Mouse (Mus musculus): Measurements from ENCODE around the gene Dock4. TPM values are rescaled to one million over a fixed set of nuclear protein-coding genes. Genes with fewer than 3 reads are reported as not detected.

The Dock4 gene
- polyA plus RNA-seq, 1 experiment from 2014 or later, result 12.6 TPM

DNA sequence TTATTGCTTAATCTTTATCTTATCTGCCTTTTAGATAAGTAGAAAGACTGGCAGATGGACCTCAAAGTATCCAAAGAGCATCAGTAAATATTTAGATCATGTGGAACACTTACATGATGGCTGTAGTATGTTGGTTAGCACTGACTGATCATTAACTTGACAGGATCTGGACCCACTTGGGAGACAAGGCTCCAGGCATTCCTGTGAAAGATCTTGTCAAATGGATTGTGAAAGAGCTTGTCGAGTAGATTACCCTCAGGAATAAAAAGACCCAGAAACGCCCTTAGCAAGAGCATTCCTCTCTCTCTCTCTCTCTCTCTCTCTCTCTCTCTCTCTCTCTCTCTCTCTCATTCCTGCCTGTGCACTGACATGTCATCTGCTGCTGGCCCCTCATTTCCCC lies 367.7 kb downstream of the Dock4 start:
- ATAC-seq (ENCODE audit: low FRiP score) (no peak), DNase-seq (ENCODE audit: low spot score, missing footprints) (peak; percentile 51)
- WGBS, result 65% methylated on average over 2 of the region's 2 CpGs
- H3K27me3 ChIP-seq (ENCODE audit: control insufficient read depth, insufficient read depth, low read length), result no peaks in the 10 kb centered on the region
- no peak overlapping the region for H3K4me3 ChIP-seq (ENCODE audit: low read depth, low read length)
- H3K4me1 ChIP-seq (ENCODE audit: control insufficient read depth, insufficient read depth, low read length), result no peaks in the 10 kb centered on the region
- H3K36me3 ChIP-seq (ENCODE audit: control insufficient read depth, insufficient read depth, low read length), result no peaks in the 10 kb centered on the region
- no peak overlapping the region for H3K27ac ChIP-seq (ENCODE audit: low read depth, low read length)
- no peak overlapping the region for H3K9ac ChIP-seq (ENCODE audit: low read length)
- H3K9me3 ChIP-seq (ENCODE audit: control insufficient read depth, low read length), result no peaks in the 10 kb centered on the region
- no peak overlapping the region for H3K4me2 ChIP-seq

DNA sequence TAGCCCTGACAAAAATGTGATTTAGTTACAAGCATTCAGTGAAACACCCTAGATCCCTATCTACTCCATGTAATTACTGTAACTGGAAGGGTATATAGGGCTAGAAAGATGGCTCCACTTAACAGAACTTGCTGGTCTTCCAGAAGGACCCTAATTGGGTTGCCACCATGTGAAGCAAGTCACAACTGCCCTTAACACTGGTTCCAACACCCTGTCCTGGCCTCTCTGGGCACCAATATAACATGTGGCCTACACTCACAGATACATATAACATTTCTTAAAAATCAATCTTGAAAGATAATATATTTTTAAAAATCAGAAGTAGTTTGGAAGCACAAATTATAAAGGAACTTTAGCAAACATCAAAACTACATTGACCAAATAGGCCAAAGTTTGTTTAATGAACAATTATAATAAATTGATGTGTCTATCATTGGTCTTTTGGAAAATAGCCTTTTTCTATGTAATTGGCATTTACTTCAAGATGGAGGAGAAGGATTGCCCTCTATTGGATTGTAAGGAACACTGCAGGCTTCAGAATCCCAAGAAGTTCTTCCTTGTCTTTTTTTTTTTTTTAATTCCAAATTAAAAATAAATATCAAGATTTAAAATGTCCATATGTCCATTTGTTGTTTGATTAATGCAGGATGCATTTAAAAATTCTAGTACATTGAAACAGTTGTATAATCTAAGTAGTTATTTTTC lies 369.1 kb downstream of the Dock4 start:
- no peak overlapping the region for H3K27ac ChIP-seq (ENCODE audit: low read depth, low read length)
- H3K4me2 ChIP-seq, result no peak overlapping the region
- H3K9ac ChIP-seq (ENCODE audit: low read length), result no peak overlapping the region
- DNase-seq (ENCODE audit: low spot score, missing footprints) (peak; percentile 79), ATAC-seq (ENCODE audit: low FRiP score) (no peak)
- H3K27me3 ChIP-seq (ENCODE audit: control insufficient read depth, insufficient read depth, low read length), result no peaks in the 10 kb centered on the region
- H3K4me1 ChIP-seq (ENCODE audit: control insufficient read depth, insufficient read depth, low read length), result no peaks in the 10 kb centered on the region
- no peak overlapping the region for H3K4me3 ChIP-seq (ENCODE audit: low read depth, low read length)
- no peaks in the 10 kb centered on the region for H3K36me3 ChIP-seq (ENCODE audit: control insufficient read depth, insufficient read depth, low read length)
- H3K9me3 ChIP-seq (ENCODE audit: control insufficient read depth, low read length), result no peaks in the 10 kb centered on the region

DNA sequence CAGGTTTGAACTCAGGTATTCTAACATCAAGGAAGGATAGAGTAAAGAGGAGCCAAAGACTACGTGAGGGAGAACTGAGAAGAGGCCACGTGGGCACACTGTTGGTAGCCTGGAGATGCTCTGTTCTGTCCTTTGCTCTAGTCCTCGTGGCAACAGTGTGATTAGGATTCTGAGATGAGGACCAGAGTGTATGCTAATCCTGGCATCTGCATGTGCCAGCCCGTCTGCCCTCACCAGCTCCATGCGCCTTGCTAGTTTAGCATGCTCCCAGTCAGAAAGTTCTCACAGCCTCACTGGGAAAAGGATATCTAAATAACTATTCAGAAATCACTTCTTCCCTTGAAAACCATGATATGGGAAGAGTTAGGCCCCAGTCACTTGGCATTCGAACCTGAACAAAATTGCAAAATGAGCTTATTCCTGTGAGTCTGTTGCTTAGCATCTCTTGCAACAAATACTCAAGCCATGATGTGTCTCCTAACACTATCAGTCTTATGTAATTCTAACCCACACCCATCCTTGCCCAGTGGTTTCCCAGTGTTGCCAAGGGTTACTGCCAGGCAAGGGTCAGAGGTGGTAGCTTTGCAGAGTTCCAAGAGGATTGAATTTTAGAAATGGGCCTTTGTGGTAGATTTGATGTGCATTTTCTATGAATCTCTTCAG lies 372.4 kb downstream of the Dock4 start:
- no peaks in the 10 kb centered on the region for H3K9me3 ChIP-seq (ENCODE audit: control insufficient read depth, low read length)
- no peak overlapping the region for H3K27ac ChIP-seq (ENCODE audit: low read depth, low read length)
- no peak overlapping the region for H3K4me3 ChIP-seq (ENCODE audit: low read depth, low read length)
- H3K27me3 ChIP-seq (ENCODE audit: control insufficient read depth, insufficient read depth, low read length), result no peaks in the 10 kb centered on the region
- H3K36me3 ChIP-seq (ENCODE audit: control insufficient read depth, insufficient read depth, low read length), result no peaks in the 10 kb centered on the region
- no peaks in the 10 kb centered on the region for H3K4me1 ChIP-seq (ENCODE audit: control insufficient read depth, insufficient read depth, low read length)
- no peak overlapping the region for H3K4me2 ChIP-seq
- no peak for ATAC-seq (ENCODE audit: low FRiP score)
- no peak overlapping the region for H3K9ac ChIP-seq (ENCODE audit: low read length)
- WGBS, result 85% methylated on average over 6 of the region's 6 CpGs
- peak; percentile 2 for DNase-seq (ENCODE audit: low spot score, missing footprints)

DNA sequence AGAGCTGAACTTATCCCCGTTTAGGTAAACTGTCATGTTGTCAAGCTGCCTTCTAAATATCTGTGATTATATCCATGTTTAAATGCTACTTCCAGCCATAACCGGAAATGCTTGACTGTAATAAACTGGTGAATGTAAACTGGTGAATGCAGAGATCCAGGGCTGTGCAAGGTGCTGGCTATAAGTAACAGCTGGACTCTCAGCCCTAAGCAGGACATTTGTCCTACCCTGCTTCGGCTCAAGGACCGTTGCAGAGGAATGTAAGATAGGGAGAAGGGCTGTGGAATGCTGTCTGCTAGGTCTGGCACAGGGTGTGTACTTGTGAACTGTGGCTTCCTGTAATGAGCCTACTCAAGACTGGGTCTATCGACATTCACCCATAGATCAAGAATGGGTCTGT lies 377.9 kb downstream of the Dock4 start:
- WGBS, result 91% methylated on average over 5 of the region's 5 CpGs

DNA sequence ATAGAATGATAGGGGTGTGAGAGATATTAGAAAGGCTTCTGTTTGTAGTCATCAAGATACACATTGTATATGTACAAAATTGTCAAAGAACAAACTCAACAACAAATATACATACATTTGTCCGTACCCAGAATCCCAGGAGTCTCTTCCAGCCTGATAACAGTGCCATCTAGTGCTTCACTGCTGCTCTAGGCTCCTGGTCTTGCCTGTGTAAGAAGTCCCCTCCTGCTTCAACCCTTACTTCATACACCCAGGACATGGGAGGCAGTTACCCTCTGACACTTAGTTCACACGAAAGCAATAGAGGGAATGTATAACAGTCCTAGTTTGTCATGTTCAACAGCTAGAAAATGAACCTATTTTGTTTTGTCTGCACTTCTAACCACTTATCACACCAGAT lies 378.5 kb downstream of the Dock4 start:
- no peak overlapping the region for H3K9ac ChIP-seq (ENCODE audit: low read length)
- H3K9me3 ChIP-seq (ENCODE audit: control insufficient read depth, low read length), result no peaks in the 10 kb centered on the region
- no peaks in the 10 kb centered on the region for H3K36me3 ChIP-seq (ENCODE audit: control insufficient read depth, insufficient read depth, low read length)
- no peak overlapping the region for H3K4me2 ChIP-seq
- 74% methylated on average over 2 of the region's 2 CpGs for WGBS
- no peak overlapping the region for H3K4me3 ChIP-seq (ENCODE audit: low read depth, low read length)
- ATAC-seq (ENCODE audit: low FRiP score) (no peak), DNase-seq (ENCODE audit: low spot score, missing footprints) (no peak)
- no peaks in the 10 kb centered on the region for H3K4me1 ChIP-seq (ENCODE audit: control insufficient read depth, insufficient read depth, low read length)
- H3K27ac ChIP-seq (ENCODE audit: low read depth, low read length), result no peak overlapping the region
- no peaks in the 10 kb centered on the region for H3K27me3 ChIP-seq (ENCODE audit: control insufficient read depth, insufficient read depth, low read length)

More for the DNA sequence above, 377.9 kb downstream of the Dock4 start:
- no peaks in the 10 kb centered on the region for H3K36me3 ChIP-seq (ENCODE audit: control insufficient read depth, insufficient read depth, low read length)
- no peak overlapping the region for H3K9ac ChIP-seq (ENCODE audit: low read length)
- H3K27ac ChIP-seq (ENCODE audit: low read depth, low read length), result no peak overlapping the region
- no peak for ATAC-seq (ENCODE audit: low FRiP score)
- H3K4me3 ChIP-seq (ENCODE audit: low read depth, low read length), result no peak overlapping the region
- no peaks in the 10 kb centered on the region for H3K9me3 ChIP-seq (ENCODE audit: control insufficient read depth, low read length)
- H3K4me2 ChIP-seq, result no peak overlapping the region
- no peaks in the 10 kb centered on the region for H3K4me1 ChIP-seq (ENCODE audit: control insufficient read depth, insufficient read depth, low read length)
- no peaks in the 10 kb centered on the region for H3K27me3 ChIP-seq (ENCODE audit: control insufficient read depth, insufficient read depth, low read length)
- DNase-seq (ENCODE audit: low spot score, missing footprints), result no peak

DNA sequence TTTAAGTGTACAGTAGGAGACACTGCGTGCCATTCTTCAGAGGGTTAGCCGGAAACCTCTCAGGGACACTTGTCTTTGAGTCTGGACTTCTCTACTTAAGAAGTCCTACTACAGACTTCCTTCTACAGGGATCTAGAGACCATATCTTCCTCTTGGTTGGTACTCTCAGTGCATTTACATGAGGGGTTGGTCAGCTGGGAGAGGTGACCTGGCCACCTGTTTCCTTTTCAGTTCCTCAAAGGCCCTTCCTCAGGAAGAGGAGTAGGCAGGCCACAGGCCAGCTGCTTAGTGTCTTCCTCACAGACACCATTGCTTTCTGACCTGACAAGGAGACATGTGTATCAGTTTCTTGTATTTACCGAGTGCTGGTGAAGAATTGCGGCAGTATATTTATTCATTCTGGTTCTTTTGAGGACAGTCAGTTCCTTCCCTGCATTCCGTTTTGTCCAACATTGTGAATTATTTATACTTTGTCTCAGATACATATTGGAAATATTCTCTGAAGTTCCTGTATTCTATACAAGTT lies 380.2 kb downstream of the Dock4 start:
- no peak overlapping the region for H3K4me2 ChIP-seq
- no peak overlapping the region for H3K4me3 ChIP-seq (ENCODE audit: low read depth, low read length)
- no peak overlapping the region for H3K27ac ChIP-seq (ENCODE audit: low read depth, low read length)
- 91% methylated on average over 5 of the region's 5 CpGs for WGBS
- H3K9ac ChIP-seq (ENCODE audit: low read length), result no peak overlapping the region
- no peaks in the 10 kb centered on the region for H3K9me3 ChIP-seq (ENCODE audit: control insufficient read depth, low read length)
- ATAC-seq (ENCODE audit: low FRiP score) (no peak), DNase-seq (ENCODE audit: low spot score, missing footprints) (no peak)
- H3K4me1 ChIP-seq (ENCODE audit: control insufficient read depth, insufficient read depth, low read length), result no peaks in the 10 kb centered on the region
- H3K36me3 ChIP-seq (ENCODE audit: control insufficient read depth, insufficient read depth, low read length), result no peaks in the 10 kb centered on the region
- no peaks in the 10 kb centered on the region for H3K27me3 ChIP-seq (ENCODE audit: control insufficient read depth, insufficient read depth, low read length)

DNA sequence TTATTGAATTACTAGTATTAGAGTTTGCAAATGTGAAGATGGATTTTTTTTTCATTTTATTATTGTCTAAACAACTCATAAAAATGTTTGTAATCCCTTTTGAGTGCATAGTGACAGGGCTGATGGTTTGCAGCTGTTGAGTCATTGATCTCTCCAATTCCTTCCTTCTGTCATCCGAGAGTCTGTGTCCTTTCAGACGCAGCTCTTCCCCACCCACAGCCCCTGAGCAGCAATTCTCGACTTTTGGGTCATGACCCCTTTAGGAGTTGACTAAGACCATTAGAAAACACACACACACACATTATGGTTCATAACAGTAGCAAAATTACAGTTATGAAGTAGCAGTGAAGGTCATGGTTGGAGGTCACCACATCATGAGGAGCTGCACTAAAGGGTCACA lies 380.7 kb downstream of the Dock4 start:
- ATAC-seq (ENCODE audit: low FRiP score) (no peak), DNase-seq (ENCODE audit: low spot score, missing footprints) (peak; percentile 44)
- Histone ChIP-seq H3K4me1 (ENCODE audit: control insufficient read depth, insufficient read depth, low read length) (no peaks in the 10 kb centered on the region), H3K36me3 (ENCODE audit: control insufficient read depth, insufficient read depth, low read length) (no peaks in the 10 kb centered on the region), H3K27ac (ENCODE audit: low read depth, low read length) (no peak overlapping the region), H3K4me2 (no peak overlapping the region), H3K9ac (ENCODE audit: low read length) (no peak overlapping the region), H3K9me3 (ENCODE audit: control insufficient read depth, low read length) (no peaks in the 10 kb centered on the region), H3K4me3 (ENCODE audit: low read depth, low read length) (no peak overlapping the region), H3K27me3 (ENCODE audit: control insufficient read depth, insufficient read depth, low read length) (no peaks in the 10 kb centered on the region)
- WGBS, result 57% methylated on average over 3 of the region's 3 CpGs

DNA sequence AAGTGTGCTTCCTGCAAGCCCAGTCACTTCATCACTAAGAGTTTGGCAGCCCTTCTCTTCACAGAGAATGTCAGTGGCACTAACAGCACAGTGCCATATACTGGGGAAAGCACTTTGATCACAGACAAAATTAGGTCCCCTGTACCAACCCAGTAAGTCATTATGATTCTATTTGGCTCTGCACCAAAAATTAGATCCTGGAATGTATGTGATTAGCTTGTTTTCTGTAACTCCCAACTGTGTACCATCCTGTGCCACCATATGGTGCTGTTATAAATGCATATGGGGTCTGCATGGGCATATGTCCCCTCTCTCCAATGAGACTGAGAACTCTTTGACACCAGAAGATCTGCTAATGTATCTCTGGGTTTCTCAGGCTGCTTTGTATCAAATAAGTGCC lies 382.3 kb downstream of the Dock4 start:
- Histone ChIP-seq H3K4me2 (no peak overlapping the region), H3K27me3 (ENCODE audit: control insufficient read depth, insufficient read depth, low read length) (no peaks in the 10 kb centered on the region), H3K27ac (ENCODE audit: low read depth, low read length) (no peak overlapping the region), H3K9me3 (ENCODE audit: control insufficient read depth, low read length) (no peaks in the 10 kb centered on the region), H3K4me1 (ENCODE audit: control insufficient read depth, insufficient read depth, low read length) (no peaks in the 10 kb centered on the region), H3K36me3 (ENCODE audit: control insufficient read depth, insufficient read depth, low read length) (no peaks in the 10 kb centered on the region), H3K9ac (ENCODE audit: low read length) (no peak overlapping the region), H3K4me3 (ENCODE audit: low read depth, low read length) (no peak overlapping the region)
- DNase-seq (ENCODE audit: low spot score, missing footprints), result peak; percentile 14
- no peak for ATAC-seq (ENCODE audit: low FRiP score)

DNA sequence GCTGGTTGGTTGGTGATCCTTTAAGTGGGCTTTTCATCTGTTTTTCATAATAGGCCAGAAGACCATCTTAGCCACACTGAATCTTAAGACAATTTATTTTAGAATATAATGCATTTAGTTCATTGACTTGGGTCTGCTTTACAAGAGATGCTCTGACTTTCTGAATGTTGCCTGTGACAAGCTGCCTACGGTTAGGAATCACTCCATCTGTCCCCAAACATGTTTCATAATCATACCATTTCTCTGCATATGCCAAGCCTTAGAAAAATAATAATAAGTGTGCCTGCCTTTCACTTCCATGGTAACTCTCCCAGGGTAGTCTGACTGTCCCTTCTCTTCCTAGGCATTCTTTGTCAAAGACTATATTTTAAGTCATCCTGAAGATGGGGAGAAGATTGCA lies 383.5 kb downstream of the Dock4 start:
- ATAC-seq (ENCODE audit: low FRiP score), result no peak
- H3K9ac ChIP-seq (ENCODE audit: low read length), result no peak overlapping the region
- WGBS, result 81% methylated on average over 1 of the region's 1 CpGs

More for the DNA sequence above, 383.5 kb downstream of the Dock4 start:
- H3K36me3 ChIP-seq (ENCODE audit: control insufficient read depth, insufficient read depth, low read length), result no peaks in the 10 kb centered on the region
- no peak overlapping the region for H3K4me2 ChIP-seq
- DNase-seq (ENCODE audit: low spot score, missing footprints), result no peak
- H3K4me1 ChIP-seq (ENCODE audit: control insufficient read depth, insufficient read depth, low read length), result no peaks in the 10 kb centered on the region
- H3K27ac ChIP-seq (ENCODE audit: low read depth, low read length), result no peak overlapping the region
- H3K9me3 ChIP-seq (ENCODE audit: control insufficient read depth, low read length), result no peaks in the 10 kb centered on the region
- no peak overlapping the region for H3K4me3 ChIP-seq (ENCODE audit: low read depth, low read length)
- H3K27me3 ChIP-seq (ENCODE audit: control insufficient read depth, insufficient read depth, low read length), result no peaks in the 10 kb centered on the region

Data from midbrain, embryonic 11.5 days (tissue).